Mouse (Mus musculus) c-Kit-positive CD71-negative TER-119-negative erythroid progenitor cells, embryonic 14.5 days (primary cell): ENCODE measurements around the gene Otud7a.

Experiments
- DNase-seq: peaks from one replicate; pipeline ENCODE4 v3.0.0-alpha.2; 2013; ENCODE audit warnings: low read depth

The Otud7a gene

DNA sequence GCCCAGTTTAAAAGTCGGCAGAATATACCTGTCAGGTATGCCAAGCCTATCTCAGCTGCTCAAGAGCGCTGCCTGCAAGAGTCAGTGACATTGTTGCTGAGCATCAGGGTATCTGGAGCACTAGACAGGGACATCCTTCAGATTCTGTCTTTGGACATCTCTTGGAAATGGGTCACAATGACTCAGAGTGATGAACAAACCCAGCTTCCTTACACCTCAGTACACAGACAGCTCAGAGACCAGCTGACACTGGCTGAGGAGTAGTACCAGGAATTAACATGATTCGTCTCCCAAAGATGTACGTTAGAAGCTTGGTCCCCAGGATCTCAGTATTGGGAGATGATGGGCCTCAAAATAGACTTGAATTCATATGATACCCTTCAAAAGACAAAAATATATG, 332.8 kb downstream of the Otud7a start:
- DNase-seq: no peak

DNA sequence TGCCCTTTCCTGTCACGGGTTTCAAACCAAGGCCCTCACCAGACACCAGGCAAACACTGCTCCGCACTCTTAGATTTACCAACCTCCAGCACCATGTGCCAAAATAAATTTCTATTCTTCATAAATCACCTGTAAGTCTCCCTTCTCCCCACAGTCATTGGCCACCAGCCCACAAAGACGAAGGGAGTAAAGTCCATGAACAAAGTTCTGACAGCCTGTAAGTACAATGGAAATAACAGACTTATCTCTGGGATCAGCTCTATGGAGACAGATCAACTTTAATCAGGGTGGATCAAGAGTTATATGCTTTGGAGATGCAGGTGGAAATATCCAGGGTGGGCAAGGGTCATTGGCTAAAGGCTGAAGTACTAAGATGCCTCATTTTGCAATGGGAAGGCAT, 336.3 kb downstream of the Otud7a start:
- no peak for DNase-seq

DNA sequence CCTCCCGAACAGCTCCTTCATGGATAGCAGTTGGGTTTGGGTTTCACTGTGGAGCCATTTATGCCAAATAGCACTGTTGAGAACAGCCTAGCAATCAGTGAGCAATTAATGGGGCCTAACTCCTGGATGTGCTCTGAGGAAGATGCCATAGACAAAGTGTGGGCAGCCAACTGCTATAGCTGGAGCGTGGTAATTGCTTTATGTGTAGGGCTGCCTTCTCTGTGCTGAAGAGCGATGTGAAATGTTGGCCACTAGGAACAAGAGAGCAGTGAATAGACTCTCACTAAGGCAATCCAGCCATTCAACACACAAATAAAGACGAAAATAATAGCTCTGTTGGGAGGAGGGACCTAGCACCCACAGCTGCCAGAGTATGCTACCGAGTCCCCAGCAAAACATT, 345.2 kb downstream of the Otud7a start:
- no peak for DNase-seq

DNA sequence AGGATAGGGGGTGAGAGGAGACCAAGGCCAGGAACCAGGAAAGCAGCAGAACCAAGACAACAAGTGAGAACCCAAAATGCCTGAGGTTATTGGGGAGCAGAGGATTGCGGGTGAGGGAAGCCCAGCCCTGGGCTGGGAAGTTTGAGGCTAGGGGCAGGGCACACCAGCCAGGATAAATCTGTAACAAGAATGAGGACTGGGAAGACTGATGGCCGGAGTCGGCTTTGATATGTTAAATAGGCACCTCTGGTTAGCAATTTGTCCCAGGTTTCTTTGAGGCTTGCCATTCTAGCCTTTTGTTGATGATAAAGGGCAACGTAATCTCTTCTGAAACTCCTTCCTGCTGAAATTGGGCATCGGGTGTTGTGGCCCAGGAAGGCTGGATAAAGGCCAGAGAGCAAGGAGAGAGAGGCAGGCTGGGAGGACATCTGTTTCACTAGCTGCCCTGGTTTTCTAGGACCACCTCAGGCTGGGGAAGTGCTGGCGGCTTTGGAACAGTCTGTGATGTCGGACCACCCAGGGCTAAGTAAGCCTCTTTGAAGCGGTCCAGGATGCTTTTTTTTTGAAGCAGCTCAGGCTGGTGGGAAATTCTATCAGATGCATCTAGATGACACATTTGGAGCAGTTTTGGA, 351.6 kb downstream of the Otud7a start:
- no peak for DNase-seq

DNA sequence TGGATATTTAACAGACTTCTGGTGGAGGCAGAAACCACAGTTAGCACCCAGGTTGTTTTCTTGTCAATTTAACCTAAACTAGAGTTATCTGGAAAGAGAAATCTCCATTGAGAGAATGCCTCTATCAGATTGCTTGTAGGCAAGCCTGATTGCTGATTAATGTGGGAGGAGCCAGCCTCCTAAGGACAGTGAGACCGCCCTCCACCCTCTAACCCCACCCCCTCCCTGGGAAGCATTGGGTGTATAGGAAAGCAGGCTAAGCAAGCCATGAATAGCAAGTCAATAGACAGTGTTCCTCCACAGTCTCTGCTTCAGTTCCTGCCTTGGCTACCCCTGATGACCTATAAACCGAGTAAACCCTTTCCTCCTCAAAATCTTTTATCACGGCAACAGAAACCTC, 353.9 kb downstream of the Otud7a start:
- no peak for DNase-seq

DNA sequence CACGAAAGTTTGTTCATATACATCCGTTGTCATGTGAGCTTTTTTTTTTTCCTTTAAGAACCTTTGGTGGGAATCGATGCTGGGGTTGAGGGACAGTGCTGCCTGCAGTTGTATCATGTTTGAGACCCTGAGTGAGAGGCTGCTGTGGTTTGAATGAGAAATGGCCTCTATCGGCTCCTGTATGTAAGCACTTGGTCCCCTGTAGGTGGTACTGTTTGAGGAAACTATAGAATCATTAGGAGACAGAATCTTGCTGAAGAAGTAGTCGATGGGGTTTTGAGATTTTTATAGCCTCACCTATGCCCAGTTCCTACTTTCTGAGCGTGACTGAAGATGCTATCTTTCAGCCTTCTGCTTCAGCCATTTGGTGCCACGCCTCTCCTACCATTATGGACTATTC, 354.8 kb downstream of the Otud7a start:
- DNase-seq: no peak

DNA sequence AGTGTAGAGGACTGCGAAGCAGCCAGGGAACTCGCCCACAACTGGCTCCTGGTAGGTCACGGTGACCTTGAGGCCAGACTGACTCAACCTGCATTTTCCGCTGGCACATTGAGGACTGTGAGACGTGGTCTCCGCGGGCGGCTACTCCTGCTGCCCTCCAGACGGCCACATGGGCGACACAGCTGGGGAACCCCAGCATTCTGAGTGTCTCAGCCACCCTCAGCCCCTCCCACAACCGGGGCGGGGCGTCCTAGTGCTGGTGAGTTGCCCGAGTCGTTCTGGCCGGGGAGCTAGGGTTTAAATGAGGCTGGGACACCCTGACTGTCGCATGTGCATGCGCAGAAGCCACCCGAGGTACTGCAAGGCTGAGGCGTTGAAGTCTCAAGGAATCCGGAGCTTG, 358.2 kb downstream of the Otud7a start:
- DNase-seq: peak; percentile 42
